Mouse (Mus musculus) adrenal gland, adult 2 months (tissue): ENCODE measurements around the gene Scgb1b7. TPM values are rescaled to one million over a fixed set of nuclear protein-coding genes. Genes with fewer than 3 reads are reported as not detected.
"Not testable (repeated sequence)": the region's sequence is repeated elsewhere in the genome, so short reads cannot be mapped to it uniquely, and the experiment has no call there.

Source experiments
- DNase-seq: peaks from one replicate; pipeline ENCODE4 v3.0.0; 2021
- long read RNA-seq: library from polyadenylated mRNA; stranded (forward); transcript quantifications from one replicate; pipeline ENCODE4 v2.0.0, GENCODE M21; 2021
- polyA plus RNA-seq: library from polyadenylated mRNA; depleted of rRNA; stranded (reverse); fragments of >200 nt; gene quantifications from 2 replicates; pipeline ENCODE4 v1.2.3, GENCODE M21; 2012; rRNA removed
- total RNA-seq, 2 experiments: library from RNA; stranded (reverse); gene quantifications; 2 replicates each; pipeline ENCODE4 v1.2.3; 2021

Gene Scgb1b7
- total RNA-seq, result not detected
- polyA plus RNA-seq, result not detected in 2 replicates
- long read RNA-seq, result 0 reads

DNA sequence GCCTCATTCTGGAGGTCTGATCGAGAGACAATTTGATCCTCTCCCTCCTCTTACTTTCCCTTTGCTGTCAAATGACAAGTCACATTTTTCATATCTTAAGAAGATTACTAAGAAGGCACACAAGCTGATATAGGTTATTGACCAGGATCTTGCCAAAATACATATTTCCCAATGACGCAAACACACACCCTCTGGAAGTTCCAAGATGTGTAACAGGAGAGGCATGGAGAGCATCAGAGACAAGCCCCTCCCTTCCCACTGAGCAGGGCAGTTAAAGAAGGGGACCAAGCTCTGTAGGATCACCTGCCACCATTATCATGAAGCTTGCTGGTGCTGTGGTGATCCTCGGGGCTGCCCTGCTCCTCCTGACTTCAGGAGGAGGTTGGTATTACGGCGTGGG, at the start of gene Scgb1b7:
Gene Scgb1b7, plus strand, starts transcription at position 301 of the 400 bp plus-strand sequence.
- not testable (repeated sequence) for DNase-seq

- not testable (repeated sequence) for DNase-seq
Observed at GRCm38 (mm10) chr7:31705657-31706056, 6.8 kb upstream of the Scgb1b7 start, which contains the start of gene Scgb2b7. Gene Scgb2b7 (minus strand): TSS chr7:31705757.

Other genes with a start within 250 kb of the Scgb1b7 start
- gene Scgb2b7, start 6.9 kb upstream of the Scgb1b7 start, total RNA-seq, result not detected
- not detected in 2 replicates for gene Scgb2b7, start 6.9 kb upstream of the Scgb1b7 start, polyA plus RNA-seq